Mouse (Mus musculus): ENCODE measurements around the gene Nat14. TPM values are rescaled to one million over a fixed set of nuclear protein-coding genes. Genes with fewer than 3 reads are reported as not detected.

The Nat14 gene
- total and polyA plus RNA-seq, 3 experiments = 3.5 to 5.8 (median 5.6) TPM

DNA sequence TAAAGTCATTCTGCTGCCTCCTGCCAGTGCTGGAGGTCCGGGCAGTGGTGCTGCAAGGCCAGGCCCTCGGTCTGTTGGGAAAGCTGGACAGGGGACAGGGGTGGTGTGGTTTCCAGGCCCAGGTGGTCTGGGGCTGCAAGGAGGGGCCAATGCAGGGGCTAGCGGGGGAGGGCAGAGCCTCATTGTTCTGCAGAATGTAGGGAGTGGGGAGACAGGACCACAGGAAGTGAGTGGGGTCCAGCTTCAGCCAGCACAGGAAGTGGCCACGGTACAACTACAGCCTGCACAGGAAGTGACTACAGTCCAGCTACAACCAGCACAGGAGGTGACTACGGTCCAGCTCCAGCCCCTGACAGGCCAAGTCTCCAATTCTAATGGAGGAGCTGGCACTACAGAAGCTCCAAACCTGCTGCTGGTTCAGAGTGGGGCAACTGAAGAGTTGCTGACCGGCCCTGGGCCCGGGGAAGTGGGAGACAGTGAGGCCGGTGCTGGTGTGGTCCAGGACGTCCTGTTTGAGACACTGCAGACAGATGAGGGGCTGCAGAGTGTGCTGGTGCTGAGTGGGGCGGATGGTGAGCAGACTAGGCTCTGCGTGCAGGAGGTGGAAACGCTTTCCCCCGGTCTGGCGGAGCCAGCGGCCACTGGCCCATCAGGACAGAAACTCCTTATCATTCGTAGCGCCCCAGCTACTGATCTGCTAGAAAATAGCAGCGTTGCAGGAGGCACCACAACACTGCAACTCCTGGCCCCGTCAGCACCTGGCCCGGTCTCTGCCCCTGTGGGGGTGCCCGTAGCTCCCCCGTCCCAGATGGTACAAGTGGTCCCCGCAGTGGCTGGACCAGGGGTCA, 628 bp upstream of the Nat14 start:
- TF ChIP-seq EP300 (IDR thresholded peaks at IDR 0.05; ENCODE audit: insufficient read depth, low read depth, low read length) = 0 out of 2 replicates have a peak, but pooled peaks have one; percentile 3
- no peak for TF ChIP-seq CTCF (IDR thresholded peaks at IDR 0.05)
- no peak for TF ChIP-seq POLR2A (IDR thresholded peaks at IDR 0.05; ENCODE audit: insufficient read depth, low read depth, low read length)
- Histone ChIP-seq H3K27me3 (ENCODE audit: control insufficient read depth, insufficient read depth, low read length) (no peaks in the 10 kb centered on the region), H3K4me1 (ENCODE audit: control insufficient read depth, insufficient read depth, low read length) (peaks cover 15% of the 10 kb centered on the region), H3K4me3 (0 out of 2 replicates have a peak overlapping the region, but pooled peaks have one; percentile 19), H3K9ac (ENCODE audit: low read depth, low read length) (peak overlapping the region; percentile 5), H3K79me2 (replicated peaks; ENCODE audit: control insufficient read depth, insufficient read depth, low read length) (no peaks in the 10 kb centered on the region), H3K27ac (peak overlapping the region; percentile 68), H3K36me3 (ENCODE audit: control insufficient read depth, insufficient read depth, low read length) (no peaks in the 10 kb centered on the region)
- WGBS = 25% methylated on average over 23 of the region's 23 CpGs
- intact Hi-C loops (cut with DNase I) = no loop called here
- peak; percentile 38 to 40 for DNase-seq

DNA sequence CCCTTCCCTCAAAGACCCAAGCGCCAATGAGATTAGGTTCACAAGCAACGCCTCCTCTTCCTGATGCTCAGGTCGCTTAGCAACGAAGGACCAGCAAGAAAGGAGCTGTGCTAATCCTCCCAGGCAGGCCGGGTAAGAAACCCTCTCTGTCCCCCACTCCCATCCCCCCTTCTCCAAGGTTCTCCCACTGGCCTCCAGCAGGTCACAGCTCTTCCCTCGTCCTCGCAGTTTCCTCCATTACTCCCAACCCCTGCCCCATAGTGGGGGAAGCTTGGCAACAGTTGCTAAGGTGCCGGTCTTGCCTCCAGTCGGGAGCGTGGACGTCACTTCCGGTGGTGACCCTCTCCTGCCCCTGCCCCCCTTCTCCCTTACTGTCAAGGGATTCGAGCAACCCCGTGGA, 680 bp downstream of the Nat14 start:
- H3K4me1 ChIP-seq (ENCODE audit: control insufficient read depth, insufficient read depth, low read length) = peaks cover 15% of the 10 kb centered on the region
- WGBS = under 1% methylated on average over 14 of the region's 14 CpGs

DNA sequence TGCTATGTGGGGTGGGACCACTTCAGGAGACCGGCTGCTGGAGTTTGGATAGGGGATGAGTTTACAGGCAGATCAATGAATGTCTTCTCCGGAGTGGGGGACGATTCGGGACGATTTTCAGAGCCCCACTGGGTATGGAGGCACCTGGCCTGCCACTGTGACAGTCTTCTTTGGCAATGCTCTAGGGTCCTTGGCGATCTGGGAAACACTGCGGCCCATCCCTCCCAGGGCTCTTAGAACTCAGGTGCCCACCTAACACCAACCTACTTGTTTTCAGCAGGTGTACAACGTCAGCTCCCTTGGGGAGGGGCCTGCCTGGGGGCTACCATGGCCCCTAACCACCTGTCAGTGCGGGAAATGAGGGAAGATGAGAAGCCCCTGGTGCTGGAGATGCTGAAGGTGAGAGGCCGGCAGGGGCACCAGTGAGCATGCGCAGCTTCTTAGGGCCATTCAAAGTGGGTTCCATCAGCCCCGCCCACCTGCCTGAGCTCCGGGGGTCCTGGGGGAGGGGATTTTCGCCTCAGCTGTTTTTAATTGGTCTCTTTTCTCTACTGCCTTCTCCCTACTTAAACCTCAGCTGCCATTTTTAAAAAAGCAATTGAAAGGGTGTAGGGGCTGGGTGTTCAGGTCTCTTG, 1.2 kb downstream of the Nat14 start:
- WGBS = 5% methylated on average over 14 of the region's 14 CpGs
- peaks cover 15% of the 10 kb centered on the region for H3K4me1 ChIP-seq (ENCODE audit: control insufficient read depth, insufficient read depth, low read length)
- H3K27ac ChIP-seq = peak overlapping the region; percentile 68
- H3K36me3 ChIP-seq (ENCODE audit: control insufficient read depth, insufficient read depth, low read length) = no peaks in the 10 kb centered on the region
- peak overlapping the region; percentile 49 for H3K4me3 ChIP-seq
- intact Hi-C loops (cut with DNase I) = no loop called here
- peak; percentile 41 to 44 for DNase-seq
- no peaks in the 10 kb centered on the region for H3K79me2 ChIP-seq (replicated peaks; ENCODE audit: control insufficient read depth, insufficient read depth, low read length)
- H3K27me3 ChIP-seq (ENCODE audit: control insufficient read depth, insufficient read depth, low read length) = no peaks in the 10 kb centered on the region
- H3K9ac ChIP-seq (ENCODE audit: low read depth, low read length) = peak overlapping the region; percentile 46
- TF ChIP-seq POLR2A (IDR thresholded peaks at IDR 0.05; ENCODE audit: insufficient read depth, low read depth, low read length) (no peak), CTCF (IDR thresholded peaks at IDR 0.05) (peak; percentile 54), EP300 (IDR thresholded peaks at IDR 0.05; ENCODE audit: insufficient read depth, low read depth, low read length) (no peak)

More for the DNA sequence above, 680 bp downstream of the Nat14 start:
- intact Hi-C loops (cut with DNase I) = no loop called here
- Histone ChIP-seq H3K36me3 (ENCODE audit: control insufficient read depth, insufficient read depth, low read length) (no peaks in the 10 kb centered on the region), H3K27ac (peak overlapping the region; percentile 68; the same call in 1 of the 2 replicates), H3K4me3 (peak overlapping the region; percentile 49), H3K27me3 (ENCODE audit: control insufficient read depth, insufficient read depth, low read length) (no peaks in the 10 kb centered on the region), H3K79me2 (replicated peaks; ENCODE audit: control insufficient read depth, insufficient read depth, low read length) (no peaks in the 10 kb centered on the region), H3K9ac (ENCODE audit: low read depth, low read length) (peak overlapping the region; percentile 46)
- peak; percentile 71 to 75 for DNase-seq
- TF ChIP-seq CTCF (IDR thresholded peaks at IDR 0.05) (no peak), EP300 (IDR thresholded peaks at IDR 0.05; ENCODE audit: insufficient read depth, low read depth, low read length) (no peak), POLR2A (IDR thresholded peaks at IDR 0.05; ENCODE audit: insufficient read depth, low read depth, low read length) (no peak)

- intact Hi-C loops (cut with DNase I) = no loop called here
- H3K4me1 ChIP-seq (ENCODE audit: control insufficient read depth, insufficient read depth, low read length) = peaks cover 15% of the 10 kb centered on the region
- H3K27ac ChIP-seq = peak overlapping the region; percentile 68
- no peaks in the 10 kb centered on the region for H3K27me3 ChIP-seq (ENCODE audit: control insufficient read depth, insufficient read depth, low read length)
- H3K9ac ChIP-seq (ENCODE audit: low read depth, low read length) = peak overlapping the region; percentile 44
- no peaks in the 10 kb centered on the region for H3K79me2 ChIP-seq (replicated peaks; ENCODE audit: control insufficient read depth, insufficient read depth, low read length)
- 10% methylated on average over 37 of the region's 37 CpGs for WGBS
- H3K4me3 ChIP-seq = peak overlapping the region; percentile 18; the same call in 1 of the 2 replicates
- TF ChIP-seq EP300 (IDR thresholded peaks at IDR 0.05; ENCODE audit: insufficient read depth, low read depth, low read length) (no peak), CTCF (IDR thresholded peaks at IDR 0.05) (peak; percentile 66)
- H3K36me3 ChIP-seq (ENCODE audit: control insufficient read depth, insufficient read depth, low read length) = no peaks in the 10 kb centered on the region
- DNase-seq = peak; percentile 67
Observed at GRCm38 (mm10) chr7:4923586-4924364, 1.9 kb downstream of the Nat14 start.

GRCm38 (mm10) chr7:4924483-4924882, 2.7 kb downstream of the Nat14 start:
- peaks cover 15% of the 10 kb centered on the region for H3K4me1 ChIP-seq (ENCODE audit: control insufficient read depth, insufficient read depth, low read length)
- DNase-seq = no peak
- H3K4me3 ChIP-seq = no peak overlapping the region
- peak overlapping the region; percentile 68 for H3K27ac ChIP-seq
- TF ChIP-seq CTCF (IDR thresholded peaks at IDR 0.05) (no peak), POLR2A (IDR thresholded peaks at IDR 0.05; ENCODE audit: insufficient read depth, low read depth, low read length) (0 out of 2 replicates have a peak, but pooled peaks have one; percentile 20), EP300 (IDR thresholded peaks at IDR 0.05; ENCODE audit: insufficient read depth, low read depth, low read length) (no peak)
- H3K27me3 ChIP-seq (ENCODE audit: control insufficient read depth, insufficient read depth, low read length) = no peaks in the 10 kb centered on the region
- H3K36me3 ChIP-seq (ENCODE audit: control insufficient read depth, insufficient read depth, low read length) = no peaks in the 10 kb centered on the region
- intact Hi-C loops (cut with DNase I) = no loop called here
- WGBS = under 1% methylated on average over 4 of the region's 4 CpGs
- no peaks in the 10 kb centered on the region for H3K79me2 ChIP-seq (replicated peaks; ENCODE audit: control insufficient read depth, insufficient read depth, low read length)
- peak overlapping the region; percentile 44; the same call in 1 of the 2 replicates for H3K9ac ChIP-seq (ENCODE audit: low read depth, low read length)

All from heart, adult 2 months (tissue).